Comparison of ENCODE assay signal across 10 mouse cellular contexts in genomic region chr3:149074658-149075487, GRCm38 (mm10).
DNase-seq lines count a peak whose midpoint lies in the region; ATAC-seq lines count a peak whose summit lies in the region.
"Had no signal": no experiment of that assay in that cellular context is flagged by ENCODE, and none has a peak within 500 bp of the region (broad histone marks: within the 10 kb centered on the region; RNA-seq: fewer than 3 reads in every experiment).

No protein-coding gene starts in this region.

- H3K27me3 ChIP-seq in intestine, embryonic 14.5 days (replicated peaks; ENCODE audit: control insufficient read depth, insufficient read depth, low read length): no peaks in the 10 kb centered on the region
- H3K27me3 ChIP-seq in intestine, embryonic 16.5 days (replicated peaks; ENCODE audit: control insufficient read depth, insufficient read depth, low read length): no peaks in the 10 kb centered on the region
- no peaks in the 10 kb centered on the region for H3K27me3 ChIP-seq in embryonic facial prominence, embryonic 12.5 days
- no peaks in the 10 kb centered on the region for H3K27me3 ChIP-seq in midbrain, embryonic 13.5 days
- H3K27me3 ChIP-seq in heart, embryonic 12.5 days (replicated peaks): no peaks in the 10 kb centered on the region
- H3K27me3 ChIP-seq: CH12.LX had no signal

- no peak for ATAC-seq in intestine, embryonic 14.5 days (replicated peaks; ENCODE audit: low FRiP score, low TSS enrichment, low read depth)
- no peak for ATAC-seq in intestine, embryonic 16.5 days
- ATAC-seq in embryonic facial prominence, embryonic 12.5 days (ENCODE audit: insufficient number of reproducible peaks, insufficient read depth, low FRiP score, low TSS enrichment): no peak
- peak; percentile 76 for ATAC-seq in midbrain, embryonic 13.5 days
- ATAC-seq in heart, embryonic 12.5 days (ENCODE audit: insufficient number of reproducible peaks, low FRiP score): no peak

- no peaks in the 10 kb centered on the region for H3K9me3 ChIP-seq in intestine, embryonic 14.5 days (ENCODE audit: control insufficient read depth, low read length)
- no peaks in the 10 kb centered on the region for H3K9me3 ChIP-seq in intestine, embryonic 16.5 days (ENCODE audit: control insufficient read depth, low read length)
- H3K9me3 ChIP-seq in embryonic facial prominence, embryonic 12.5 days: no peaks in the 10 kb centered on the region
- H3K9me3 ChIP-seq in midbrain, embryonic 13.5 days: no peaks in the 10 kb centered on the region
- no peaks in the 10 kb centered on the region for H3K9me3 ChIP-seq in heart, embryonic 12.5 days (replicated peaks)

- 0 out of 2 replicates have a peak, but pooled peaks cover 6% of the 10 kb centered on the region for H3K4me1 ChIP-seq in intestine, embryonic 14.5 days (replicated peaks; ENCODE audit: control insufficient read depth, insufficient read depth, low read length)
- H3K4me1 ChIP-seq in intestine, embryonic 16.5 days (ENCODE audit: control insufficient read depth, insufficient read depth, low read length): 0 out of 2 replicates have a peak, but pooled peaks cover 4% of the 10 kb centered on the region
- H3K4me1 ChIP-seq in embryonic facial prominence, embryonic 12.5 days: peaks cover 6% of the 10 kb centered on the region; the same call in 1 of the 2 replicates
- H3K4me1 ChIP-seq in midbrain, embryonic 13.5 days (replicated peaks): peaks cover 15% of the 10 kb centered on the region
- H3K4me1 ChIP-seq in heart, embryonic 12.5 days (replicated peaks): peaks cover 8% of the 10 kb centered on the region

- H3K4me2 ChIP-seq in intestine, embryonic 14.5 days (ENCODE audit: low read length): 0 out of 2 replicates have a peak overlapping the region, but pooled peaks have one; percentile 8
- H3K4me2 ChIP-seq in intestine, embryonic 16.5 days (ENCODE audit: low read depth, low read length): no peak overlapping the region
- peak overlapping the region; percentile 28 for H3K4me2 ChIP-seq in embryonic facial prominence, embryonic 12.5 days (replicated peaks)
- 0 out of 2 replicates have a peak overlapping the region, but pooled peaks have one; percentile 9 for H3K4me2 ChIP-seq in midbrain, embryonic 13.5 days (replicated peaks)
- H3K4me2 ChIP-seq in heart, embryonic 12.5 days: no peak overlapping the region

- no peaks in the 10 kb centered on the region for H3K36me3 ChIP-seq in intestine, embryonic 14.5 days (ENCODE audit: control insufficient read depth, insufficient read depth, low read length)
- H3K36me3 ChIP-seq in intestine, embryonic 16.5 days (ENCODE audit: control insufficient read depth, insufficient read depth, low read length): no peaks in the 10 kb centered on the region
- no peaks in the 10 kb centered on the region for H3K36me3 ChIP-seq in embryonic facial prominence, embryonic 12.5 days
- no peaks in the 10 kb centered on the region for H3K36me3 ChIP-seq in midbrain, embryonic 13.5 days
- H3K36me3 ChIP-seq in heart, embryonic 12.5 days: no peaks in the 10 kb centered on the region

- H3K9ac ChIP-seq in intestine, embryonic 14.5 days (ENCODE audit: low read length): no peak overlapping the region
- H3K9ac ChIP-seq in intestine, embryonic 16.5 days (ENCODE audit: low read depth, low read length): no peak overlapping the region
- no peak overlapping the region for H3K9ac ChIP-seq in embryonic facial prominence, embryonic 12.5 days
- no peak overlapping the region for H3K9ac ChIP-seq in midbrain, embryonic 13.5 days (replicated peaks)
- no peak overlapping the region for H3K9ac ChIP-seq in heart, embryonic 12.5 days

- H3K27ac ChIP-seq in intestine, embryonic 14.5 days (ENCODE audit: low read depth): no peak overlapping the region
- H3K27ac ChIP-seq in intestine, embryonic 16.5 days (ENCODE audit: low read length): no peak overlapping the region
- no peak overlapping the region for H3K27ac ChIP-seq in embryonic facial prominence, embryonic 12.5 days
- H3K27ac ChIP-seq in midbrain, embryonic 13.5 days: no peak overlapping the region; the same call in 1 of the 2 replicates
- H3K27ac ChIP-seq in heart, embryonic 12.5 days (ENCODE audit: poor library complexity, severe bottlenecking): no peak overlapping the region
- H3K27ac ChIP-seq: macrophage had no signal

- DNase-seq in intestine, embryonic 14.5 days (ENCODE audit: low spot score): no peak
- DNase-seq in kidney, adult 18-20 months: peak; percentile 43
- no peak for DNase-seq in gastrocnemius, postnatal 25 days
- no peak for DNase-seq in layer of hippocampus, postnatal 25 days (ENCODE audit: extremely low spot score in 1 of 2, low spot score in 1 of 2)

- H3K4me3 ChIP-seq in intestine, embryonic 14.5 days (ENCODE audit: low read depth, low read length): no peak overlapping the region
- H3K4me3 ChIP-seq in intestine, embryonic 16.5 days (ENCODE audit: low read length): no peak overlapping the region
- H3K4me3 ChIP-seq in embryonic facial prominence, embryonic 12.5 days: no peak overlapping the region
- no peak overlapping the region for H3K4me3 ChIP-seq in midbrain, embryonic 13.5 days (replicated peaks)
- H3K4me3 ChIP-seq in heart, embryonic 12.5 days: no peak overlapping the region

- 54% methylated on average over 27 of the region's 27 CpGs for WGBS in intestine, embryonic 14.5 days
- WGBS in intestine, embryonic 16.5 days: 53% methylated on average over 27 of the region's 27 CpGs
- 38% methylated on average over 27 of the region's 27 CpGs for WGBS in embryonic facial prominence, embryonic 12.5 days
- 71% methylated on average over 27 of the region's 27 CpGs for whole genome bisulfite sequencing in midbrain, embryonic 13.5 days
- WGBS in heart, embryonic 12.5 days: 80% methylated on average over 27 of the region's 27 CpGs

Comparison
In these comparisons a context has a peak if more than half of its experiments do, and no peak if none do; other contexts are left out.
1. H3K4me2 ChIP-seq: peak in intestine, embryonic 14.5 days (single experiment), embryonic facial prominence, embryonic 12.5 days (single experiment) and midbrain, embryonic 13.5 days (single experiment); none in intestine, embryonic 16.5 days (single experiment) and heart, embryonic 12.5 days (single experiment).